Mouse (Mus musculus): ENCODE measurements around the gene Mynn.

GRCm38 (mm10) chr3:30560677-30561314, 41.1 kb upstream of the Mynn start:
- TF ChIP-seq CTCF (IDR thresholded peaks at IDR 0.05; ENCODE audit: low read depth, low read length) (no peak), POLR2A (IDR thresholded peaks at IDR 0.05; ENCODE audit: extremely low read depth, insufficient read depth, low read length) (no peak)

Measured in liver, adult 2 months (tissue).